In genomic region chr3:36498224-36498623, GRCm38 (mm10) we compare ENCODE assay signal across 23 mouse cellular contexts. TPM values are rescaled to one million over a fixed set of nuclear protein-coding genes. Genes with fewer than 3 reads are reported as not detected.
"Had no signal": no experiment of that assay in that cellular context is flagged by ENCODE, and none has a peak within 500 bp of the region (broad histone marks: within the 10 kb centered on the region; RNA-seq: fewer than 3 reads in every experiment).

No protein-coding gene starts in this region.

- H3K36me3 ChIP-seq: lung, embryonic 15.5 days; midbrain, embryonic 10.5 days; midbrain, embryonic 12.5 days; neural tube, embryonic 13.5 days; neural tube, embryonic 15.5 days had no signal

- H3K4me2 ChIP-seq: lung, embryonic 15.5 days; midbrain, embryonic 12.5 days; neural tube, embryonic 13.5 days; neural tube, embryonic 15.5 days had no signal

- H3K9ac ChIP-seq: liver, postnatal 0 days; lung, embryonic 15.5 days; midbrain, embryonic 12.5 days; neural tube, embryonic 13.5 days; neural tube, embryonic 15.5 days had no signal

- H3K27ac ChIP-seq: lung, embryonic 15.5 days; midbrain, embryonic 10.5 days; midbrain, embryonic 12.5 days; neural tube, embryonic 13.5 days; neural tube, embryonic 15.5 days had no signal

- H3K9me3 ChIP-seq: lung, embryonic 15.5 days; midbrain, embryonic 10.5 days; midbrain, embryonic 12.5 days; neural tube, embryonic 13.5 days; neural tube, embryonic 15.5 days had no signal

- DNase-seq: liver, postnatal 0 days; lung, adult 2 months; lung, postnatal 14 days; lung, postnatal 4 days; midbrain, embryonic 14.5 days; retina, postnatal 1 day; right cerebral cortex, adult 18-20 months; right cerebral cortex, postnatal 25 days; right cerebral cortex, postnatal 4 days; spleen, adult 18-20 months; thymus, adult 18-20 months; thymus, postnatal 14 days; thymus, postnatal 36 days had no signal

- H3K4me3 ChIP-seq: lung, embryonic 15.5 days; midbrain, embryonic 10.5 days; midbrain, embryonic 12.5 days; myocyte; neural tube, embryonic 13.5 days; neural tube, embryonic 15.5 days had no signal

- H3K27me3 ChIP-seq: lung, embryonic 15.5 days; midbrain, embryonic 12.5 days; neural tube, embryonic 15.5 days had no signal

RNA-seq across cellular contexts. Expression of gene 1810062G17Rik, which starts 22.5 kb away (rescaled TPM):
- total RNA-seq: megakaryocyte-erythroid progenitor cell, adult 5-6 weeks had no signal
- polyA plus RNA-seq: midbrain, embryonic 12.5 days; neural tube, embryonic 11.5 days had no signal

RNA-seq across cellular contexts. Expression of gene Gm11549, which starts 23.4 kb away (rescaled TPM):
- total RNA-seq: megakaryocyte, adult 5-6 weeks; megakaryocyte-erythroid progenitor cell, adult 5-6 weeks had no signal
- polyA plus RNA-seq: liver, postnatal 0 days; lung, postnatal 0 days; myocyte had no signal
